In the genomic region with DNA sequence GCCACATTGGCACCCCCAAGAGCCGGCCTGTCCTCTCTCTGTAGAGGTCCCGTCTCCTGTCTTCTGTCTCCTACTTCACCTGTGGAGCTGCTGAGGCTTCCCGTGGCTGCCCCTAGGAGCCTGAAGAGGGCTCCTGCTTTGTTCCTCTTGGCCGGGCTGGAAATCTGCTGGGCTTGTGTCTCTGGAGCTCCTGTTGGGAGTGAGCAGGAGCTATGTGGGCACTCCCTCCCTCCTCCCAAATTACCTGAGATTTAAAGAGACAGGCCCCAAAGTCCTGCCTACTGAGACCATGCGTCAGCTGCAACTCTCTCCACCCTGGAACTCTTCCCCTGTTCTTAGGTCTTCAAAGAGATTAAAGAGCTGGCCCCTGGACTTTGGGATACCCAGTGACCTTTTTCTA, we compare ENCODE assay signal across 16 mouse cellular contexts. TPM values are rescaled to one million over a fixed set of nuclear protein-coding genes. Genes with fewer than 3 reads are reported as not detected.
DNase-seq lines count a peak whose midpoint lies in the region; ATAC-seq lines count a peak whose summit lies in the region.
"Had no signal": no experiment of that assay in that cellular context is flagged by ENCODE, and none has a peak within 500 bp of the region (broad histone marks: within the 10 kb centered on the region; RNA-seq: fewer than 3 reads in every experiment).

A gene (minus strand): TSS at position 228 of the 400 bp plus-strand sequence.

- no peaks in the 10 kb centered on the region for H3K4me1 ChIP-seq in kidney, embryonic 16.5 days (ENCODE audit: insufficient read depth, low read length)
- no peaks in the 10 kb centered on the region for H3K4me1 ChIP-seq in limb, embryonic 15.5 days
- no peaks in the 10 kb centered on the region for H3K4me1 ChIP-seq in stomach, embryonic 14.5 days (ENCODE audit: control insufficient read depth, insufficient read depth, low read length)
- no peaks in the 10 kb centered on the region for H3K4me1 ChIP-seq in hindbrain, embryonic 13.5 days (replicated peaks)
- H3K4me1 ChIP-seq: embryonic facial prominence, embryonic 12.5 days; neural tube, embryonic 13.5 days had no signal

- 9% methylated on average over 5 of the region's 5 CpGs for WGBS in kidney, embryonic 16.5 days
- 17% methylated on average over 5 of the region's 5 CpGs for WGBS in limb, embryonic 15.5 days
- 17% methylated on average over 5 of the region's 5 CpGs for WGBS in stomach, embryonic 14.5 days
- WGBS in hindbrain, embryonic 13.5 days = 32% methylated on average over 5 of the region's 5 CpGs

- peak within 1 kb of the TSS; percentile 38 for H3K4me2 ChIP-seq in kidney, embryonic 16.5 days (replicated peaks; ENCODE audit: low read depth, low read length)
- H3K4me2 ChIP-seq in limb, embryonic 15.5 days = 0 out of 2 replicates have a peak within 1 kb of the TSS, but pooled peaks have one; percentile 7
- H3K4me2 ChIP-seq in stomach, embryonic 14.5 days (replicated peaks; ENCODE audit: low read depth, low read length) = peak within 1 kb of the TSS; percentile 15; the same call in 1 of the 2 replicates
- no peak within 1 kb of the TSS for H3K4me2 ChIP-seq in hindbrain, embryonic 13.5 days
- H3K4me2 ChIP-seq: embryonic facial prominence, embryonic 12.5 days; neural tube, embryonic 13.5 days had no signal

- no peak within 1 kb of the TSS for H3K27ac ChIP-seq in kidney, embryonic 16.5 days (ENCODE audit: low read length)
- H3K27ac ChIP-seq in limb, embryonic 15.5 days = no peak within 1 kb of the TSS
- H3K27ac ChIP-seq in stomach, embryonic 14.5 days (ENCODE audit: low read length) = no peak within 1 kb of the TSS
- no peak within 1 kb of the TSS for H3K27ac ChIP-seq in hindbrain, embryonic 13.5 days
- H3K27ac ChIP-seq: embryonic facial prominence, embryonic 12.5 days; neural tube, embryonic 13.5 days had no signal

- 0 out of 2 replicates have a peak within 1 kb of the TSS, but pooled peaks have one; percentile 25 for H3K9ac ChIP-seq in kidney, embryonic 16.5 days (replicated peaks; ENCODE audit: low read length)
- no peak within 1 kb of the TSS for H3K9ac ChIP-seq in limb, embryonic 15.5 days
- H3K9ac ChIP-seq in stomach, embryonic 14.5 days (replicated peaks; ENCODE audit: low read depth, low read length) = no peak within 1 kb of the TSS
- H3K9ac ChIP-seq in hindbrain, embryonic 13.5 days = no peak within 1 kb of the TSS
- H3K9ac ChIP-seq: embryonic facial prominence, embryonic 12.5 days; neural tube, embryonic 13.5 days had no signal

- no peak for DNase-seq in kidney, adult 11 months
- DNase-seq in gonadal fat pad, adult 2 months (ENCODE audit: low read depth) = no peak
- DNase-seq in adrenal gland, adult 18-20 months (ENCODE audit: low spot score in 2 of 2) = no peak
- DNase-seq: adrenal gland, postnatal 25 days; cerebellum, postnatal 10 days; kidney, postnatal 10 days had no signal

- no peaks in the 10 kb centered on the region for H3K9me3 ChIP-seq in kidney, embryonic 16.5 days (ENCODE audit: low read length)
- no peaks in the 10 kb centered on the region for H3K9me3 ChIP-seq in limb, embryonic 15.5 days
- no peaks in the 10 kb centered on the region for H3K9me3 ChIP-seq in stomach, embryonic 14.5 days (ENCODE audit: control insufficient read depth, low read depth, low read length)
- no peaks in the 10 kb centered on the region for H3K9me3 ChIP-seq in hindbrain, embryonic 13.5 days
- H3K9me3 ChIP-seq: embryonic facial prominence, embryonic 12.5 days; G1E; neural tube, embryonic 13.5 days had no signal

- peak; percentile 63 for ATAC-seq in kidney, embryonic 16.5 days (ENCODE audit: low FRiP score, low TSS enrichment)
- no peak for ATAC-seq in limb, embryonic 15.5 days (ENCODE audit: insufficient number of reproducible peaks, low FRiP score, low TSS enrichment, low read depth)
- ATAC-seq in stomach, embryonic 14.5 days (ENCODE audit: insufficient number of reproducible peaks, insufficient read depth, low FRiP score, low read depth) = 0 out of 2 replicates have a peak, but pooled peaks have one; percentile 62
- ATAC-seq in hindbrain, embryonic 13.5 days (ENCODE audit: low FRiP score) = no peak
- ATAC-seq: midbrain, embryonic 16.5 days had no signal

- no peaks in the 10 kb centered on the region for H3K36me3 ChIP-seq in kidney, embryonic 16.5 days (ENCODE audit: insufficient read depth, low read length)
- H3K36me3 ChIP-seq in limb, embryonic 15.5 days = no peaks in the 10 kb centered on the region
- H3K36me3 ChIP-seq in stomach, embryonic 14.5 days (ENCODE audit: control insufficient read depth, insufficient read depth, low read length) = no peaks in the 10 kb centered on the region
- no peaks in the 10 kb centered on the region for H3K36me3 ChIP-seq in hindbrain, embryonic 13.5 days
- H3K36me3 ChIP-seq: embryonic facial prominence, embryonic 12.5 days; G1E; neural tube, embryonic 13.5 days had no signal

- peak within 1 kb of the TSS; percentile 38 for H3K4me3 ChIP-seq in kidney, embryonic 16.5 days (ENCODE audit: low read length)
- peak within 1 kb of the TSS; percentile 20; the same call in 1 of the 2 replicates for H3K4me3 ChIP-seq in limb, embryonic 15.5 days
- peak within 1 kb of the TSS; percentile 27 for H3K4me3 ChIP-seq in stomach, embryonic 14.5 days (ENCODE audit: low read depth, low read length)
- no peak within 1 kb of the TSS for H3K4me3 ChIP-seq in hindbrain, embryonic 13.5 days
- H3K4me3 ChIP-seq: embryonic facial prominence, embryonic 12.5 days; neural tube, embryonic 13.5 days had no signal

- no peaks in the 10 kb centered on the region for H3K27me3 ChIP-seq in kidney, embryonic 16.5 days (ENCODE audit: insufficient read depth, low read length)
- no peaks in the 10 kb centered on the region for H3K27me3 ChIP-seq in limb, embryonic 15.5 days
- no peaks in the 10 kb centered on the region for H3K27me3 ChIP-seq in stomach, embryonic 14.5 days (ENCODE audit: control insufficient read depth, insufficient read depth, low read length)
- no peaks in the 10 kb centered on the region for H3K27me3 ChIP-seq in hindbrain, embryonic 13.5 days
- H3K27me3 ChIP-seq: embryonic facial prominence, embryonic 12.5 days; neural tube, embryonic 13.5 days had no signal

RNA-seq across cellular contexts. Expression of the gene that starts here (rescaled TPM):
- 7.1 and 7.3 TPM in 2 replicates for polyA plus RNA-seq in kidney, embryonic 16.5 days (2015; fragmentation: Nextera tagmentation; extraction: Ambion mirVana)
- polyA plus RNA-seq in gonadal fat pad, adult 2 months (2012; rRNA removed) = 33.6 and 45.4 TPM in 2 replicates
- 0.83 and 1.0 TPM in 2 replicates for polyA plus RNA-seq in limb, embryonic 15.5 days (2015; fragmentation: Nextera tagmentation; extraction: Ambion mirVana)
- polyA plus RNA-seq in stomach, embryonic 14.5 days (2014; fragmentation: Nextera tagmentation; extraction: Ambion mirVana) = 5.7 and 6.7 TPM in 2 replicates
- total RNA-seq in adrenal gland, adult 18-20 months (2021) = not detected
- 0.70 and 0.87 TPM in 2 replicates for polyA plus RNA-seq in hindbrain, embryonic 13.5 days (2015; fragmentation: Nextera tagmentation; extraction: Ambion mirVana)
- total RNA-seq: adrenal gland, postnatal 25 days; heart, adult 8-10 months; heart, postnatal 25 days had no signal
- polyA plus RNA-seq: G1E had no signal

Comparison
In these comparisons a context has a peak if more than half of its experiments do, and no peak if none do; other contexts are left out.
1. ATAC-seq: peak in kidney, embryonic 16.5 days (single experiment) and stomach, embryonic 14.5 days (single experiment); none in limb, embryonic 15.5 days (single experiment) and hindbrain, embryonic 13.5 days (single experiment).